Mouse (Mus musculus): ENCODE measurements around the gene Pcbp1. TPM values are rescaled to one million over a fixed set of nuclear protein-coding genes. Genes with fewer than 3 reads are reported as not detected.
A peak's percentile ranks its signal among the peaks of the same experiment; 100 is the strongest.

The Pcbp1 gene
- polyA plus RNA-seq, 1 experiment from 2014 or later = 234 TPM

GRCm38 (mm10) chr6:86487358-86488148 is 38.6 kb downstream of the Pcbp1 start:
- peak; percentile 86 for ATAC-seq (ENCODE audit: low FRiP score, low TSS enrichment)
- Histone ChIP-seq H3K9me3 (ENCODE audit: low read length) (no peaks in the 10 kb centered on the region), H3K27ac (ENCODE audit: low read length) (peak overlapping the region; percentile 96), H3K36me3 (ENCODE audit: insufficient read depth, low read length) (no peaks in the 10 kb centered on the region), H3K27me3 (ENCODE audit: insufficient read depth, low read length) (no peaks in the 10 kb centered on the region), H3K9ac (replicated peaks; ENCODE audit: low read length) (peak overlapping the region; percentile 73), H3K4me1 (ENCODE audit: insufficient read depth, low read length) (peaks cover 22% of the 10 kb centered on the region), H3K4me3 (ENCODE audit: low read length) (no peak overlapping the region), H3K4me2 (replicated peaks; ENCODE audit: low read depth, low read length) (peak overlapping the region; percentile 39)
- 16% methylated on average over 24 of the region's 24 CpGs for WGBS

- Histone ChIP-seq H3K27me3 (ENCODE audit: insufficient read depth, low read length) (no peaks in the 10 kb centered on the region), H3K27ac (ENCODE audit: low read length) (peak overlapping the region; percentile 96), H3K4me3 (ENCODE audit: low read length) (no peak overlapping the region), H3K9me3 (ENCODE audit: low read length) (no peaks in the 10 kb centered on the region), H3K4me2 (replicated peaks; ENCODE audit: low read depth, low read length) (no peak overlapping the region), H3K36me3 (ENCODE audit: insufficient read depth, low read length) (no peaks in the 10 kb centered on the region), H3K4me1 (ENCODE audit: insufficient read depth, low read length) (peaks cover 29% of the 10 kb centered on the region), H3K9ac (replicated peaks; ENCODE audit: low read length) (no peak overlapping the region)
- WGBS = 37% methylated on average over 6 of the region's 7 CpGs
- 0 out of 2 replicates have a peak, but pooled peaks have one; percentile 33 for ATAC-seq (ENCODE audit: low FRiP score, low TSS enrichment)
These were observed 40.0 kb downstream of the Pcbp1 start for GRCm38 (mm10) chr6:86485943-86486640.

GRCm38 (mm10) chr6:86481871-86482270 is 44.2 kb downstream of the Pcbp1 start:
- Histone ChIP-seq H3K27ac (ENCODE audit: low read length) (no peak overlapping the region), H3K4me1 (ENCODE audit: insufficient read depth, low read length) (peaks cover 48% of the 10 kb centered on the region), H3K4me2 (replicated peaks; ENCODE audit: low read depth, low read length) (no peak overlapping the region), H3K9me3 (ENCODE audit: low read length) (no peaks in the 10 kb centered on the region), H3K27me3 (ENCODE audit: insufficient read depth, low read length) (no peaks in the 10 kb centered on the region), H3K9ac (replicated peaks; ENCODE audit: low read length) (no peak overlapping the region), H3K4me3 (ENCODE audit: low read length) (no peak overlapping the region), H3K36me3 (ENCODE audit: insufficient read depth, low read length) (no peaks in the 10 kb centered on the region)
- 91% methylated on average over 5 of the region's 5 CpGs for WGBS
- ATAC-seq (ENCODE audit: low FRiP score, low TSS enrichment) = no peak

- Histone ChIP-seq H3K27ac (ENCODE audit: low read length) (peak overlapping the region; percentile 93), H3K9ac (replicated peaks; ENCODE audit: low read length) (peak overlapping the region; percentile 65), H3K36me3 (ENCODE audit: insufficient read depth, low read length) (no peaks in the 10 kb centered on the region), H3K4me3 (ENCODE audit: low read length) (peak overlapping the region; percentile 28), H3K9me3 (ENCODE audit: low read length) (no peaks in the 10 kb centered on the region), H3K4me2 (replicated peaks; ENCODE audit: low read depth, low read length) (peak overlapping the region; percentile 53), H3K4me1 (ENCODE audit: insufficient read depth, low read length) (peaks cover 50% of the 10 kb centered on the region), H3K27me3 (ENCODE audit: insufficient read depth, low read length) (no peaks in the 10 kb centered on the region)
- 13% methylated on average over 9 of the region's 9 CpGs for WGBS
- peak; percentile 67; the same call in 1 of the 2 replicates for ATAC-seq (ENCODE audit: low FRiP score, low TSS enrichment)
These were observed 45.8 kb downstream of the Pcbp1 start for GRCm38 (mm10) chr6:86480189-86480831.

- no peak overlapping the region for H3K4me3 ChIP-seq (ENCODE audit: low read length)
- H3K27me3 ChIP-seq (ENCODE audit: insufficient read depth, low read length) = no peaks in the 10 kb centered on the region
- H3K27ac ChIP-seq (ENCODE audit: low read length) = peak overlapping the region; percentile 93
- H3K9ac ChIP-seq (replicated peaks; ENCODE audit: low read length) = no peak overlapping the region; the same call in 1 of the 2 replicates
- no peak for ATAC-seq (ENCODE audit: low FRiP score, low TSS enrichment)
- no peaks in the 10 kb centered on the region for H3K36me3 ChIP-seq (ENCODE audit: insufficient read depth, low read length)
- H3K4me2 ChIP-seq (replicated peaks; ENCODE audit: low read depth, low read length) = peak overlapping the region; percentile 53
- no peaks in the 10 kb centered on the region for H3K9me3 ChIP-seq (ENCODE audit: low read length)
- H3K4me1 ChIP-seq (ENCODE audit: insufficient read depth, low read length) = peaks cover 54% of the 10 kb centered on the region
These were observed 46.3 kb downstream of the Pcbp1 start for GRCm38 (mm10) chr6:86479816-86480188.

GRCm38 (mm10) chr6:86479311-86479710 is 46.8 kb downstream of the Pcbp1 start:
- Histone ChIP-seq H3K27ac (ENCODE audit: low read length) (peak overlapping the region; percentile 93), H3K4me1 (ENCODE audit: insufficient read depth, low read length) (peaks cover 55% of the 10 kb centered on the region), H3K4me2 (replicated peaks; ENCODE audit: low read depth, low read length) (no peak overlapping the region), H3K9me3 (ENCODE audit: low read length) (no peaks in the 10 kb centered on the region), H3K9ac (replicated peaks; ENCODE audit: low read length) (0 out of 2 replicates have a peak overlapping the region, but pooled peaks have one; percentile 15), H3K27me3 (ENCODE audit: insufficient read depth, low read length) (no peaks in the 10 kb centered on the region), H3K36me3 (ENCODE audit: insufficient read depth, low read length) (no peaks in the 10 kb centered on the region), H3K4me3 (ENCODE audit: low read length) (no peak overlapping the region)
- peak; percentile 29; the same call in 1 of the 2 replicates for ATAC-seq (ENCODE audit: low FRiP score, low TSS enrichment)
- WGBS = 36% methylated on average over 3 of the region's 3 CpGs

GRCm38 (mm10) chr6:86476931-86477330 is 49.2 kb downstream of the Pcbp1 start:
- H3K27me3 ChIP-seq (ENCODE audit: insufficient read depth, low read length) = no peaks in the 10 kb centered on the region
- 74% methylated on average over 5 of the region's 5 CpGs for WGBS
- H3K4me1 ChIP-seq (ENCODE audit: insufficient read depth, low read length) = peaks cover 66% of the 10 kb centered on the region
- H3K36me3 ChIP-seq (ENCODE audit: insufficient read depth, low read length) = no peaks in the 10 kb centered on the region
- H3K4me3 ChIP-seq (ENCODE audit: low read length) = no peak overlapping the region
- ATAC-seq (ENCODE audit: low FRiP score, low TSS enrichment) = no peak
- H3K9ac ChIP-seq (replicated peaks; ENCODE audit: low read length) = no peak overlapping the region
- no peaks in the 10 kb centered on the region for H3K9me3 ChIP-seq (ENCODE audit: low read length)
- peak overlapping the region; percentile 93; the same call in 1 of the 2 replicates for H3K27ac ChIP-seq (ENCODE audit: low read length)
- H3K4me2 ChIP-seq (replicated peaks; ENCODE audit: low read depth, low read length) = no peak overlapping the region

GRCm38 (mm10) chr6:86475462-86476167 is 50.5 kb downstream of the Pcbp1 start:
- peaks cover 61% of the 10 kb centered on the region for H3K4me1 ChIP-seq (ENCODE audit: insufficient read depth, low read length)
- WGBS = 28% methylated on average over 9 of the region's 9 CpGs
- H3K9ac ChIP-seq (replicated peaks; ENCODE audit: low read length) = peak overlapping the region; percentile 25; the same call in 1 of the 2 replicates
- H3K4me2 ChIP-seq (replicated peaks; ENCODE audit: low read depth, low read length) = no peak overlapping the region
- no peak overlapping the region for H3K4me3 ChIP-seq (ENCODE audit: low read length)
- ATAC-seq (ENCODE audit: low FRiP score, low TSS enrichment) = no peak
- H3K36me3 ChIP-seq (ENCODE audit: insufficient read depth, low read length) = no peaks in the 10 kb centered on the region
- H3K27me3 ChIP-seq (ENCODE audit: insufficient read depth, low read length) = no peaks in the 10 kb centered on the region
- peak overlapping the region; percentile 84 for H3K27ac ChIP-seq (ENCODE audit: low read length)
- H3K9me3 ChIP-seq (ENCODE audit: low read length) = no peaks in the 10 kb centered on the region

- Histone ChIP-seq H3K27me3 (ENCODE audit: insufficient read depth, low read length) (no peaks in the 10 kb centered on the region), H3K4me3 (ENCODE audit: low read length) (no peak overlapping the region), H3K27ac (ENCODE audit: low read length) (peak overlapping the region; percentile 84; the same call in 1 of the 2 replicates), H3K4me1 (ENCODE audit: insufficient read depth, low read length) (peaks cover 52% of the 10 kb centered on the region), H3K4me2 (replicated peaks; ENCODE audit: low read depth, low read length) (no peak overlapping the region), H3K9ac (replicated peaks; ENCODE audit: low read length) (no peak overlapping the region), H3K36me3 (ENCODE audit: insufficient read depth, low read length) (no peaks in the 10 kb centered on the region; the same call in 1 of the 2 replicates), H3K9me3 (ENCODE audit: low read length) (no peaks in the 10 kb centered on the region)
- no peak for ATAC-seq (ENCODE audit: low FRiP score, low TSS enrichment)
These were observed 51.4 kb downstream of the Pcbp1 start for GRCm38 (mm10) chr6:86474646-86475181.
